Mouse (Mus musculus): ENCODE measurements around the gene Sox13. TPM values are rescaled to one million over a fixed set of nuclear protein-coding genes. Genes with fewer than 3 reads are reported as not detected.

The Sox13 gene
- total RNA-seq, 2 experiments from 2014 or later, result 22.3 to 23.9 TPM

- peak; percentile 44 to 61 for DNase-seq
- intact Hi-C loops (cut with DNase I), result no loop called here
Measured at GRCm38 (mm10) chr1:133434018-133434755, 10.0 kb upstream of the Sox13 start.

GRCm38 (mm10) chr1:133432566-133432965 lies 8.4 kb upstream of the Sox13 start:
- intact Hi-C loops (cut with DNase I), result no loop called here
- DNase-seq, result no peak

GRCm38 (mm10) chr1:133431133-133431532 lies 7.0 kb upstream of the Sox13 start:
- intact Hi-C loops (cut with DNase I), result no loop called here
- no peak for DNase-seq

GRCm38 (mm10) chr1:133424547-133425140 lies 467 bp upstream of the Sox13 start:
- intact Hi-C loops (cut with DNase I), result no loop called here
- no peak for DNase-seq

- DNase-seq, result peak in 1 of 2 experiments; percentile 53
- intact Hi-C loops (cut with DNase I), result loop anchor here (2.0 kb wide), 2 partner anchors 38 to 70 kb away; no protein-coding TSS in a partner anchor
Measured at GRCm38 (mm10) chr1:133423166-133423542, 1.0 kb downstream of the Sox13 start.

GRCm38 (mm10) chr1:133422615-133423161 lies 1.5 kb downstream of the Sox13 start:
- DNase-seq, result peak; percentile 61 to 69
- intact Hi-C loops (cut with DNase I), result loop anchor here (2.0 kb wide), 2 partner anchors 38 to 70 kb away; no protein-coding TSS in a partner anchor

GRCm38 (mm10) chr1:133421975-133422570 lies 2.1 kb downstream of the Sox13 start:
- DNase-seq, result no peak

GRCm38 (mm10) chr1:133421061-133421460 lies 3.1 kb downstream of the Sox13 start:
- intact Hi-C loops (cut with DNase I), result no loop called here
- DNase-seq, result no peak

More at GRCm38 (mm10) chr1:133421975-133422570, 2.1 kb downstream of the Sox13 start:
- intact Hi-C loops (cut with DNase I), result loop anchor here (2.0 kb wide), 2 partner anchors 37 to 71 kb away; no protein-coding TSS in a partner anchor

- intact Hi-C loops (cut with DNase I), result no loop called here
- DNase-seq, result peak; percentile 47 to 55
Measured at GRCm38 (mm10) chr1:133420491-133420890, 3.7 kb downstream of the Sox13 start.

- intact Hi-C loops (cut with DNase I), result no loop called here
Measured at GRCm38 (mm10) chr1:133419178-133419834, 4.9 kb downstream of the Sox13 start.

GRCm38 (mm10) chr1:133418164-133418800 lies 5.9 kb downstream of the Sox13 start:
- peak; percentile 87 to 89 for DNase-seq
- intact Hi-C loops (cut with DNase I), result no loop called here

More at GRCm38 (mm10) chr1:133419178-133419834, 4.9 kb downstream of the Sox13 start:
- no peak for DNase-seq

GRCm38 (mm10) chr1:133417539-133417938 lies 6.6 kb downstream of the Sox13 start:
- no peak for DNase-seq
- intact Hi-C loops (cut with DNase I), result no loop called here

GRCm38 (mm10) chr1:133417113-133417512 lies 7.1 kb downstream of the Sox13 start:
- no peak for DNase-seq
- intact Hi-C loops (cut with DNase I), result no loop called here

- no peak for DNase-seq
- intact Hi-C loops (cut with DNase I), result no loop called here
Measured at GRCm38 (mm10) chr1:133416472-133416871, 7.7 kb downstream of the Sox13 start.

GRCm38 (mm10) chr1:133415505-133415904 lies 8.7 kb downstream of the Sox13 start:
- intact Hi-C loops (cut with DNase I), result no loop called here
- no peak for DNase-seq

- intact Hi-C loops (cut with DNase I), result no loop called here
- DNase-seq, result no peak
Measured at GRCm38 (mm10) chr1:133415086-133415485, 9.1 kb downstream of the Sox13 start.

- peak in 1 of 2 experiments; percentile 38 for DNase-seq
- intact Hi-C loops (cut with DNase I), result no loop called here
Measured at GRCm38 (mm10) chr1:133412941-133413340, 11.2 kb downstream of the Sox13 start.

GRCm38 (mm10) chr1:133411506-133412147 lies 12.6 kb downstream of the Sox13 start:
- no peak for DNase-seq
- intact Hi-C loops (cut with DNase I), result no loop called here

GRCm38 (mm10) chr1:133409786-133410185 lies 14.4 kb downstream of the Sox13 start:
- DNase-seq, result no peak
- intact Hi-C loops (cut with DNase I), result no loop called here
